Mouse (Mus musculus) embryo, embryonic 11.5 days (tissue): ENCODE results near the gene Gm21970.
"Not testable (repeated sequence)": the region's sequence is repeated elsewhere in the genome, so short reads cannot be mapped to it uniquely, and the experiment has no call there.

ENCODE experiments used
- DNase-seq: peaks from one replicate; pipeline ENCODE4 v3.0.0-alpha.2; 2012; ENCODE audit warnings: low read depth, low spot score

Gm21970 gene

GRCm38 (mm10) chr16:91438599-91438998 is 47.1 kb downstream of the Gm21970 start:
- DNase-seq, result not testable (repeated sequence)

- no peak for DNase-seq
Observed at GRCm38 (mm10) chr16:91441366-91441765, 49.8 kb downstream of the Gm21970 start.

DNA sequence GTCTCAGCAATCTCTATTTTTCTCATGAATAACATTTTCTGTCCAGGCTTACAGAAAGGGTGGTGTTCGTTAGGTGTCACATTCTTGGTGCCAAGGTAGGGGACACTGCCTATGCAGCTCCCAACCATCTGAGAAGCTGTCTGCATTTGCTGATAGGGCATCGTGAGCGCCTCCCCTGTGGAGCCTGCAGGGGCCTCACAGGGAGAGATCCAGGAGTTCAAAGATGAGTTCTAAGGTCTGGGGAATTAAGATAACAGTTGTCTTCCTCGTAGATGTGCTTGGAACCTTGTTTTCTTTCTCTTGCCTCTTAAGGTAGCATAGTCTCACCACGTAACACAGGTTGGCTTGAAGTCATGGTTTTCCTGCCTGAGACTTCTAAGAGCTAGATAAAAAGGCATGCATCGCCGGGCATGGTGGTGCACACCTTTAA is 50.3 kb downstream of the Gm21970 start:
- DNase-seq, result no peak

DNA sequence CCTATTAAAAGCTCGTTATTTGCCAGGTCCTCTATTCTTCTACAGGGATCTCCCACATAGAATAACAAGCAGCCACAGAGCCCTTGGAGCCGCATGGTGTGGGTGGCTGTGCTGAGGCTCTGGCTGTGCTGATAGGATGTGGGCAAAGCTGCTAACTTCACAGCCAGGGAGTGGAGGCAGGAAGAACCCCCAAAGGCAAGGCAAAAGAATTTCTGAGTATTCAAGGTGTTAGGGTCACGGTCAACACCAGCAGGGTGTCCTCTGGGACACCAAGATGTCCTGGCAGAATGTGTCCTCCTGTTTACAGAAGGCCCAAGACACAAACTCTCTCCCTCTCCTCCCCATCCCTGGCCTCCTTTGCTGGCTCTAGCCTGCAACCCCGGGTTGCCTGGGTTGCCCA is 50.9 kb downstream of the Gm21970 start:
- DNase-seq, result no peak

GRCm38 (mm10) chr16:91443211-91443611 is 51.7 kb downstream of the Gm21970 start:
- no peak for DNase-seq

- DNase-seq, result no peak
Observed at GRCm38 (mm10) chr16:91444847-91445246, 53.3 kb downstream of the Gm21970 start.

DNA sequence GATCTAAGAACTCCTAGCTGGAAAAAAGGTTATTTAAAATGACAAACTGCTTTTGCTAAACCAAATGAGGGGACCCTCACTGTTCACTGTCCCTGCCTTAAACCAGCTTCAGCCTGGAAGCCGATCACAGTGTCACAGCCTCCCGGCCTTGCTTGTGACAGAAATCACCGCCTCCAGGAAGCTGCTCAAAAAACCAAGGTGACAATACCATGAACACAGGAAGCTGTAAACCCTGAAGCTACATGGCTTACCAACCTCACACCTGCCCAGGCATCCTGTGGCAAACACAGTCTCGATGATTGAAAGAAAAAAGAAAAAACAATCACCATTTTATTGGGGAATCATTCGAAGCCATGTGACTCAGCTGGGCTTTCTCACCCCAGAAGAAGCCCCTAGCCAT is 54.0 kb downstream of the Gm21970 start:
- DNase-seq, result no peak

GRCm38 (mm10) chr16:91446778-91447511 is 55.4 kb downstream of the Gm21970 start:
- DNase-seq, result no peak

GRCm38 (mm10) chr16:91447512-91447900 is 56.0 kb downstream of the Gm21970 start:
- DNase-seq, result no peak

- DNase-seq, result no peak
Observed at GRCm38 (mm10) chr16:91448088-91448487, 56.6 kb downstream of the Gm21970 start.

GRCm38 (mm10) chr16:91448895-91449294 is 57.4 kb downstream of the Gm21970 start:
- no peak for DNase-seq

- DNase-seq, result no peak
Observed at GRCm38 (mm10) chr16:91450137-91451064, 58.9 kb downstream of the Gm21970 start.

DNA sequence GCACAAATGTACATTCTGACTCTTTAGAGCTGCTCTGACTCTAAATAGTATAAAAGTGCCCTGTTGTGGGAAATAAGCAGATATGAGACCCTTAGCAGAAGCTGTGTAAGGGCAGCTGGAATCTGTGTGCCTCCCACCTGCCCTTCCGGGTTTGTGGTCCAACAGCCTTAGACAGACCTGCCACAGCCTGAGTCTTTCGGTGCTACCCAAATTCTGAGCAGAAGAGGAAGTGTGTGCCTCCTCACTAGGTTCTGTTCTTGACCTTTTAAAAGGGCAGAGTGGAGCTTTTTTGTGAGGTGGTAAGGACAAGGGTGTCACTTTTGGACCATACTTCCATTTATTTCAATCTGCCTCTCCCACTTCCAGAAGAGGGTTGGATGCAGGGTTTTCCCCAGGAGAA is 60.4 kb downstream of the Gm21970 start:
- no peak for DNase-seq

GRCm38 (mm10) chr16:91452363-91452896 is 60.9 kb downstream of the Gm21970 start:
- no peak for DNase-seq

DNA sequence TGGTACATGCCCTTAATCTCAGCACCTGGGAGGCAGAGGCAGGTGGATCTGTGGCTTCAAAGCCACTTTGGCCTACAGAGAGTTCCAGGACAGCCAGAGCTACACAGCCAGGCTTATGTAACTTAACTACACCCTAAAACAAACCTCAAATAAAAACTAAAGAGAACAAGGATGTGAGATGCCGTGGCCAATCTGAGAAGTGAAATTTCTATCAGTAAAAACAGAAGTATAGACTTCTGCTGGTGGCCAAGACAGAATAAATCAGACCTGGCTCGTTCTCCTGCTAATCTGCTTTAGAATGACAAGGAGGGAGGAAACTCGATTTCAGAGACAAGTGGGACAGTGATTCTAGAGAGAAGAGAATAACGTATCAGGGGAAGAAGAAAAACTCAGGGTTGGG is 64.3 kb downstream of the Gm21970 start:
- no peak for DNase-seq

GRCm38 (mm10) chr16:91458301-91458746 is 66.8 kb downstream of the Gm21970 start:
- DNase-seq, result no peak

- DNase-seq, result no peak
Observed at GRCm38 (mm10) chr16:91458976-91459375, 67.5 kb downstream of the Gm21970 start.

GRCm38 (mm10) chr16:91459396-91459795 is 67.9 kb downstream of the Gm21970 start:
- no peak for DNase-seq

DNA sequence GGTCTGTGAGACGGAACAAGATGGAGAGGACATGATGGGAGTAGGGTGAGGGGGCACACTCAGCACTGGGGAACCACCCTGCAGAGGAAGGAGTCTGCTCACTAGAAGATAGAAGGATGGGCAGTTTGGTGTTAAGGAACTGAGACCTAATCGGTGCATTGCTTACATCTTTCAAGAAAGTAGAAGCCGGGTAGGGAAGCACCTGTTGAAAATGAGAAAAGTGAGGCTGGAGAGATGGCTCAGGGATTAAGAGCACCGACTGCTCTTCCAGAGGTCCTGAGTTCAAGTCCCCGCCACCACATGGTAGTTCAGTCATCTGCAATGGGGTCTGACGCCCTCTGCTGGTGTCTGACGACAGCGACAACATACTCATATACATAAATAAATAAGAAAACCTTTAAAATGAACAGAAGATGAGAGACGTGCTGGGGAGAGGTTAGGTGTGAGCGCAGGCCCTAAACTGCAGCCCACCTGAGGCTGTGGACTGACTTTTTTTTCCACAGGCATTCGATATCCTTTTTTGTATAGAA is 68.4 kb downstream of the Gm21970 start:
- DNase-seq, result no peak

- no peak for DNase-seq
Observed at GRCm38 (mm10) chr16:91461066-91461638, 69.6 kb downstream of the Gm21970 start.

DNA sequence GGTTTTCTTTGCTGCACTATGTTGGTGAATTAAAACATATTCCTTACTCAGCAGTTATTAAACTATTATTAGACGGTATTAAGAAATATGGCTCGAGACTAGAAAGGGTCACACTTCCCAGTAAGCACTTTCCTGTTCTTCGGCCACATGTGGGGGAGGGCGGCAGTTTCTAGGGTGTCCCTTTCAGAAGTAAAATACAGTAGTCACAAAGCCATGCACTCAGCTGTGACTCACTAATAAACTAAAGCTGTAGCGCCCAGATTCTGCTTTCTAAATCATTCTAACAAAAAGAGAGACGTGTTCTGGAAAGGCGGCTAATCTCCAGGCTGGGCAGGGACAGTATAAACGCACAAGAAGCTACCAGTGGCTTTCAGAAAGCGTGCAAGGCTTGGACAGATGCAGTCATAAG is 70.3 kb downstream of the Gm21970 start:
- no peak for DNase-seq

DNA sequence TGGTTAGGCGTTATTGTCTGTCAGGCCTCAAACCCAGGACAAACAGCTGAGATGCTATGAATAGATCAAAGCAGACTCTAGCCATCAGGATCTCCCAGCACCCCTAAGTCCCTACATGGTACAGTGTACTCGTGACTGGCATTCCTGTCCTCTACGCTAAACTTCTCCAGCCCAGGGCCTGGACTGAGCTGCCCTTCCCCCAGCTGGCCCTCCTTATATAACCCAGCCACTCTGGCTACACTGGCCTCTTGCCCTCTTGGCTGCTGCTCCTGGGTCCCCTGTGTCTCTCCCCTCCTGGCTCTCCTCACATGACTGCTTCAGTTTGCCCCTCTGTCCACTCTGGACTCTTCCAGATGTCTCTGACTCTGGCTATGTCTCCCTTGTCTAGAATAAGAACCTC is 71.1 kb downstream of the Gm21970 start:
- no peak for DNase-seq
